1 mouse cellular context compared by ENCODE assay signal in the genomic region with DNA sequence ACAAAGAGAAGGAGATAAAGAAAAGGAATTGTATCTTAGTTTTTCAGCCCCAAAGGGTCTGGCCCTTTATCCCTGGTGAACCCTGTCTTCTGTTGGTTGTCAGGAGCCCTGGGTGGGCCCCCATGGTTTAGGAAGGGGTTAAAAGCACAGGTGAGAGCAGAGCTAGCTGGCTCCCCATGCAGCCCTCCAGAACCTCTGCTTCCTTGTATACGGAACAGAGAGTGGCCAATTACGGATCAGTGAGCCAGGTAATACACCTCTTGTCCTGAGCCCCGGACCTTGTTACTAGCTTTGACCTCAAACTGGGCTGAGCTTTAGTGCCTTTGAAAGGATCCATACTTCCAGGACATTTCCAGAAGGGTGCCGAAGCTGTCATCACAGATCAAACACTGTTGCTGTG.
TF ChIP-seq lines count a peak whose summit lies in the region.

No protein-coding gene starts in this region.

TF ChIP-seq in CH12.LX, 34 proteins besides CTCF, POLR2A, EP300 and RAD21 (continued from another document):
- no peak for TF ChIP-seq HCFC1 (IDR thresholded peaks at IDR 0.05; ENCODE audit: low read depth, low read length)
- TF ChIP-seq JUND (conservative IDR thresholded peaks at IDR 0.05; ENCODE audit: low read depth, low read length), result no peak
- TF ChIP-seq MAZ (IDR thresholded peaks at IDR 0.05; ENCODE audit: low read depth, low read length), result no peak
- no peak for TF ChIP-seq MAX (IDR thresholded peaks at IDR 0.05; ENCODE audit: low read length)
- no peak for TF ChIP-seq USF1 (IDR thresholded peaks at IDR 0.05; ENCODE audit: low read depth, low read length)
- no peak for TF ChIP-seq BHLHE40 (IDR thresholded peaks at IDR 0.05; ENCODE audit: low read depth, low read length)
